Mouse (Mus musculus): ENCODE results near the gene Prss50. TPM values are rescaled to one million over a fixed set of nuclear protein-coding genes. Genes with fewer than 3 reads are reported as not detected.
A peak's percentile ranks its signal among the peaks of the same experiment; 100 is the strongest.

The Prss50 gene
- polyA plus RNA-seq, 1 experiment = not detected

DNA sequence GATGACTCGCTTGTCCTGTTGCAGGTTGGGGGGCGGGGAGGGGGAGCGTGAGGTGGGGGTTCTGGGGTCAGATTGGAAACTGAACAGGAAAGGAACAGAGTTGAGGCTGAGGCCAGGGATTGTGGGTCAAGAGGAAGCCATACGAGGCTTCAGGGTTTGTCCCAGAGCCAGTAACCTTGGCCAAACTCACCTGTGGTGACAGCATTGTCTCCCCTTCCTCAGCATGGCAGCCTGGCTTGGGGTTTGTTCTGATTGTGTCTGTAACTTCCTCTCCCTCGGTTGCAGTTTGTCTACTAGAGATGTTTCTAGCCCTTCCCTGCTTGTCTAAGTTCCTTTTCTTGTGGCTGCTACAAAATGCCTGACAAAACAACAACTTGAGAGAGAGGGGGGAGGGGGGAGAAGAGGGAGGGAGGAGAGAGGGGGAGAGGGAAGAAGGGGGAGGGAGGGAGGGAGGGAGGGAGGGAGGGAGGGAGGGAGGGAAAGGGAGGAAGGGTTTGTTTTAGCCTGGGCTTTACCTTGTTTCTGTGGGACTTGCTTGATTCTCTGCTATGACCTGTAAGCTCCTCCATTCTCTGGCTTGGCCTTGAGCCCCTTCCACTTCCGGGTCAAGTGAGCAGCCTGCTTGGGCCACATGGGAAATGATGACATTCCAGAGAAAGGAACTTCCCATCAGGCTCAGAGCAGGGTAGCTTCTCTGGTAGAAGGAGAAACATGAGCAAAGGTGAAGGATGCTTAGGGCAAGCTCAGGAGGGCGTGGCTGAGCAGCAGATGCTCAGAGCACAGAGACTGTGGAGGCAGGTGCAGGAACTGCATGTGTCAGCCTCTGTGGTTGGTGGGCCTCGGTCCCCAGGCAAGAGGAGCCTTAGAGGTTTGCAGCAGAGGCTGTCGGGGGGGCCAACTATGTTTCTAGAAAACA, 29.9 kb downstream of the Prss50 start:
- H3K27ac ChIP-seq (replicated peaks; ENCODE audit: low read depth, low read length) = 0 out of 2 replicates have a peak overlapping the region, but pooled peaks have one; percentile 1
- no peak overlapping the region for H3K4me3 ChIP-seq (ENCODE audit: insufficient read depth, low read depth, low read length)
- peaks cover 26% of the 10 kb centered on the region for H3K4me1 ChIP-seq (ENCODE audit: control insufficient read depth, insufficient read depth, insufficient read length, low read length)

DNA sequence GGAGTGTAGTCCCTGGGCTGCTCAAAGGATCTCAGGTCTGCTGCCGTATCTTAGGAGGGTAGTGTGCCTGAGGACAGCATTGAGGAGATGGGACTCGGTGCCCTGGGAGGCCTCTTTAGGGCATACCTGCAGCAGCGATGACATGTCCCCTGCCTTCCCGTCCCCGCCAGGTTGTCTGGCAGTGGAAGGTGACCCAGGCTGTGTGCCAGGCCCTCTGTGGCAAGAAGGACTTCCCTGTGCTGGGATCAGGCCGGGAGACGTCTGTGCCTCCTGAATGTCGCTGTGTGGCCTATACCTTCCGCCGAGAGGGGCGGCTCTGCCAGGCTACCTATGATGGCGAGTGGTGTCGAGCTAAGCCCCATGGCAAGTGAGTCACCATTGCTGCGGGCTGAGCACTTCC, 31.2 kb downstream of the Prss50 start:
- H3K4me1 ChIP-seq (ENCODE audit: control insufficient read depth, insufficient read depth, insufficient read length, low read length) = peaks cover 28% of the 10 kb centered on the region
- no peak overlapping the region for H3K4me3 ChIP-seq (ENCODE audit: insufficient read depth, low read depth, low read length)
- no peak overlapping the region for H3K27ac ChIP-seq (replicated peaks; ENCODE audit: low read depth, low read length)

DNA sequence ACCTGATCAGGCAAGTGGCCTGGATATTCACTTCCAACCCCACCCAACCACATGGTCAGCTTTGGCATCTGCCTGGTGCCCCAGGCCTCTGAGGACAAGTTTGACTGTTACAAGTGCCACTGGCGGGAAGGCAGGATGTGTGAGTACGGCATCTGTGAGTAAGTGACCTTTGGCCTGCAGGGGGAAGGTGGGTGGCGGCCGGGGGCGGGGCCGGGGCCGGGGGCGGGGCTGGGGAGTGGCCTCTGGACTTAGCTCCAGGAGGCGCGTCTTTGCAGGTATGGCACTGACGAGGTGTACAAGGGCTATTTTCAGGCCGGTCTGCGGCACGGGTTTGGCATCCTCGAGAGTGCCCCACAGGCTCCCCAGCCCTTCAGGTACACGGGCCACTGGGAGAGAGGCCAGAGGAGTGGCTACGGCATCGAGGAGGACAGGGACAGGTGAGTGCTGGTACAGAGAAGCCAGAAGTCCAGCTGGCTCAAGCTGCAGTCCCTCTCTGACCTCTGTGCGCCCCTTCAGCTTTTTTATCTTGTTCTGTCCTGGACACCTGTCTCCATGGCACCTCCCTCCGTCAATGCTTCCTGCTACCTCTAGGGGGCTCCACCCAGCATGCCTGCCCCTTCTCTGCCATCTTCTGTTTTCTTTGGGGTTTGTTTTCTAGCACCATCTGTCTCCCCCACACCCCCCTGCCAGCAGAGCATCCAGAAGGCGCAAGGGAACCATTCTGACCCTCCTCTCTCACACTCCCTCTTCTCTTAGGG, 32.4 kb downstream of the Prss50 start:
- Histone ChIP-seq H3K4me3 (ENCODE audit: insufficient read depth, low read depth, low read length) (no peak overlapping the region), H3K4me1 (ENCODE audit: control insufficient read depth, insufficient read depth, insufficient read length, low read length) (peaks cover 28% of the 10 kb centered on the region), H3K27ac (replicated peaks; ENCODE audit: low read depth, low read length) (peak overlapping the region; percentile 27; the same call in 1 of the 2 replicates)

DNA sequence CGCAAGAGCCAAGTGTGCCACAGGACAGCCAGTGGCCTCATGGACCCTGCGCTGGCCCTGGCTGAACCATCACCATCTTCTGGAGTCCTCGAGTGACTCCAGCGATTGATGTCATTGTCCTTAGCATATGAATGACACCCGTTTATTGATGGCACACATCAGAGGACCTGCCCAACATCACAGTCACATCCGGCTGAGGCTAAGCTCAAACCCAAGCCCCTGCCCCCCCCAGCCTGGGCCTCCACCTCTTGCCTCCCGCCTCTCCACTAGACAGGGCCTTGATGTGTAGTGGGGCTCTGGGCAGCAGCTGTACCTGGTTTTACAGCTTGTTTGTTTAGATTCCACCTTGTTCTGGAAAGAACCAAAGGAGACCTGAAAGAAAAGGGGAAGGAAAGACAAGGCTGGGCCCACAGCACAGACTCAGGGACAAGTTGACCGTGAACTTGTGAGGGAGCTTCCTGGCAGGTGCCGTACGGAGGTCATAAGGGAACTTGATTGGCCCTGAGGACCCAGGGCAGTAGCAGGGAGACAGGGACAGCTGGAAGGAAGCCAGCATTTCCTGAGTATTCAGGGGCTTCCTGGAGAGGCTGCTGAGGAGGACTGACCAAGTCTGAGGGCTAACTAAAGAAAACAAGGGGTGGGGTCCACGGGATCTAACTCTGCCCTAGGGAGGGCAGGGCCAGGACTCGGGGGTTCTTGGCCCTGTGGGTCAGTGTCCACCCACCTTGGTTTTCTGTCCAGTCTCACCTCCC, 33.5 kb downstream of the Prss50 start:
- H3K4me3 ChIP-seq (ENCODE audit: insufficient read depth, low read depth, low read length) = no peak overlapping the region
- peak overlapping the region; percentile 41; the same call in 1 of the 2 replicates for H3K27ac ChIP-seq (replicated peaks; ENCODE audit: low read depth, low read length)
- peaks cover 28% of the 10 kb centered on the region for H3K4me1 ChIP-seq (ENCODE audit: control insufficient read depth, insufficient read depth, insufficient read length, low read length)

DNA sequence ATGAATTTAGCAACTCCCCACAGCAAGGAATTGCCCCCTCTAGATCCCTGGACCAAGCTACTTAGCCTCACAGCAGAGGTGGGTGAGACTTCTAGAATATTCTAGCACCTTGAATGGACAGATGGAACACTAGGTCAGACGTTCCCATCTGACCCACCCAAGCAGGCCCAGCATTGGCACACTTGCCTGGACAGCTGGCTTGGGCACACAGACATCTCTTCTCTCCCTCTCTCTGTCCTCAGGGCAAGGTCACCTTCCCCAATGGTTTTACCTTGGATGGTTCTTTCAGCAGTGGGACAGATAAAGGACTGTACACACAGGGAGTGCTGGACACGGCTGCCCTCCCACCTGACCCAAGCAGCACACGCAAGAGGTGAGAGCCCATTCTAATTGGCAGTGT, 34.8 kb downstream of the Prss50 start:
- Histone ChIP-seq H3K27ac (replicated peaks; ENCODE audit: low read depth, low read length) (no peak overlapping the region), H3K4me3 (ENCODE audit: insufficient read depth, low read depth, low read length) (no peak overlapping the region), H3K4me1 (ENCODE audit: control insufficient read depth, insufficient read depth, insufficient read length, low read length) (peaks cover 28% of the 10 kb centered on the region)

DNA sequence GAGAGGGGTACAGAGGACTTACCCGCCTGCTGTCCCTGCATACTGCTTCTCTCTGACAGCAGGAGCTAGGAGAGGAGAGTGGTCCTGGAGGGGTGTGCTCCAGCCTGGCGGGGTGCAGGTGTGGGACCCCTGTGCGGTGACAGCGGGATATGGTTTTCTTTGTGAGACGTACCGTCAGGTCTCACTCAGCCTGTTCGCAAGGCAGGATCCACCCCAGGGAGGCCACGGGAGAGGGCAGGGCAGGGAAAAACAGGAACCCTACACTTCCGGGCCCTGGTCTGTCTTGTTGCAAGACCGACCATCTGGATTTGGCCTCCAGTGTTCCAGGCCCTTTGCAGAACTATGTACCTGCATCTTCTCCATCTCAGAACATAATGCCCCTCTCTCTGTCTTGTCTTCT, 35.7 kb downstream of the Prss50 start:
- peak overlapping the region; percentile 40; the same call in 1 of the 2 replicates for H3K4me3 ChIP-seq (ENCODE audit: insufficient read depth, low read depth, low read length)
- peaks cover 24% of the 10 kb centered on the region for H3K4me1 ChIP-seq (ENCODE audit: control insufficient read depth, insufficient read depth, insufficient read length, low read length)
- peak overlapping the region; percentile 56; the same call in 1 of the 2 replicates for H3K27ac ChIP-seq (replicated peaks; ENCODE audit: low read depth, low read length)

DNA sequence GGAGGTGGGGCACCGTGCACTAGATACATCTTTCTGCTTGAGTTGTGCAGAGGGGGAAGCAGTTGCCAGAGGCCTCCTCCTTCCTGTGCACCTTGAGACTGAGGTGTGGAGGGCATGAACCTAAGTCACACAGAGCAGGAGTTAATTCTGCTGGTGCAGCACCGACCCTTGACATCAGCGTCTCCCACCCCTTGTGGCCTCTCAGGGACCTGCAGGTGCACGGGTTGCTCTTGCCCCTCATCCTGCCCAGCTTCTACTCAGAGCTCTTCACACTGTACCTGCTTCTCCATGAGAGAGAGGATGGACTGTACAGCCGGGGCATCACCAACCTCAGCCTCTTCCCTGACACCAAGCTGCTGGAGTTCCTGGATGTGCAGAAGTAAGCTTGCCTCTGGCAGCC, 37.7 kb downstream of the Prss50 start:
- H3K4me1 ChIP-seq (ENCODE audit: control insufficient read depth, insufficient read depth, insufficient read length, low read length) = peaks cover 17% of the 10 kb centered on the region
- H3K27ac ChIP-seq (replicated peaks; ENCODE audit: low read depth, low read length) = no peak overlapping the region
- no peak overlapping the region for H3K4me3 ChIP-seq (ENCODE audit: insufficient read depth, low read depth, low read length)

DNA sequence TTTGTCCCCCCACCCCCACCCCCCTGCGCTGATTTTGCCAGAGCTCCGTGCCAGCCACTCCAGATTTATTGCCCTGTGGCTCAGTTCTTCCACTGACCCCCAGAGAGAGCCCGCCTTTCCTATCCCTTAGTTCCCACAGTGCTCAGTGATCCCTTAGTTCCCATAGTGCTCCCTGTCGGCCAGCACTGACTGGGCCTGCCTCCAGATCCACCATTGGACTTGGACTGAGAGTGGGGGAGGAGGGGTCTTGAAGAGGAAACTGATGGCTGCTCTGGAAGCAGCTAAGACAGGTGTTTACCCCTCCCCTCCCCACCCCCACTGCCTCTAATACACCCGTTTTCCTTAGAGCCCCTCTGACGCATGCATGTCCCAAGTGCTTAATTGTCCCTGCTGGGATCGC, 38.2 kb downstream of the Prss50 start:
- Histone ChIP-seq H3K27ac (replicated peaks; ENCODE audit: low read depth, low read length) (no peak overlapping the region), H3K4me1 (ENCODE audit: control insufficient read depth, insufficient read depth, insufficient read length, low read length) (peaks cover 12% of the 10 kb centered on the region), H3K4me3 (ENCODE audit: insufficient read depth, low read depth, low read length) (no peak overlapping the region)

DNA sequence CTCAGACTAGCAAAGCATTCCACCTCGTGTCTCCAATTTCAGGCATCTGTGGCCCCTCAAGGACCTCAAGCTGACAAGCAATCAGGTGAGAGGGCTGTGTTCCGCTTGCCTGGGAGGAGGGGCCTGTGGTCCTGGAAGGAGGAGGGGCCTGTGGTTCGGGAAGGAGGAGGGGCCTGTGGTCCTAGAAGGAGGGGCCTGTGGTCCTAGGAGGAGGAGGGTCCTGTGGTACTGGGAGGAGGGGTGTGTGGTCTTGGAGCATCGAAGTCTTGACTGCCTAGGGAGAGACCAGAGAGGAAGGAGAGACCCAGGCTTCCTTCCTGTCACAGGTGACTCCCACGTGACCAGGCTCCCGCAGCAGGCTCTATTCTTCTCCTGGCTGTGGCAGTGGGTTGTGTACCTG, 38.8 kb downstream of the Prss50 start:
- no peak overlapping the region for H3K4me3 ChIP-seq (ENCODE audit: insufficient read depth, low read depth, low read length)
- peaks cover 7% of the 10 kb centered on the region for H3K4me1 ChIP-seq (ENCODE audit: control insufficient read depth, insufficient read depth, insufficient read length, low read length)
- no peak overlapping the region for H3K27ac ChIP-seq (replicated peaks; ENCODE audit: low read depth, low read length)

DNA sequence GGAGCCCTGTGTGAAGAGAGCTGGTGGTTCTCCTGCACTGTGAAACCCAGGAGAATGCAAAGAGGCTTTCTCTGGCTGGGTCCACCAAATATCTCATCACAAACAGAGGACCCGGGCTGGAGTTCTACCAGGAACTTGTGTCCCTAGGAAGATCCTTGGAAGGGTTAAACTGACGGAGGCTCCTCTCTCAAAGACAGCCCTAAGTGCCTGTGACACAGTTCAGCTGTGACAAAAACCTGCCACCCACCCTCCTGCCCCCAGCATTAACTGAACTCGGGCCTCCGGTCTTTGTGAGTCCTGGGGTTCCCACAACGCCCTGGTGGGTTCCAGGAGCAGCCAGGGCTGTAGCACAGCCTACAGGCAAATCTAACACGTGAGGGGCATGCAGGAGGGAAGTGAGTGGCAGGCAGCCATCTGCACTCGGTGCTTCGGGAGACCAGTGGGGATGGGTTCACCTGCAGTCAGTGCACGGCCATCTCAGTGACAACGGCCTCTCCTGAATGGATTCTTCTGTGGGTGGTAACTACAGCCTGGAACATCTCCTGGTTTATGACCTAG, 41.8 kb downstream of the Prss50 start:
- H3K27ac ChIP-seq (replicated peaks; ENCODE audit: low read depth, low read length) = no peak overlapping the region
- H3K4me1 ChIP-seq (ENCODE audit: control insufficient read depth, insufficient read depth, insufficient read length, low read length) = no peaks in the 10 kb centered on the region
- no peak overlapping the region for H3K4me3 ChIP-seq (ENCODE audit: insufficient read depth, low read depth, low read length)

DNA sequence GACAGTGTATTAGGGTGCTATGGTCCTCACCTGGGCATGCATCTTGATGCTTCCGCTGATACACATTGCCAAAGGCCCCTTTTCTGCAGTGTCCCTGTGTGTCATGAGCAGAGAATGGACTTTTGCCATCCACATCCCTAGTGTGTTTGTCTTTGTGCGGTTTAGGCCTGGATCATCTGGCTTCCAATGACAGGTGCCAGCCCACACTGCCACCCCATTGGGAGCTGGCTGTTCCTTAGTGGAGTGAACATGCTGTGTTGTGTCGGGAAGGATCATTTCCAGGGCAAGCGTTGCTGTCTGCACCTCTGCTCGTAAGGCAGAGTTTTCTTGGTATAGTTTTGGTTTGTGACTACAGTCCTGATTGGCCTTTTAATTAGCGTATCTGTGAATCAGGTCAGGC, 43.4 kb downstream of the Prss50 start:
- no peaks in the 10 kb centered on the region for H3K4me1 ChIP-seq (ENCODE audit: control insufficient read depth, insufficient read depth, insufficient read length, low read length)
- H3K27ac ChIP-seq (replicated peaks; ENCODE audit: low read depth, low read length) = no peak overlapping the region

DNA sequence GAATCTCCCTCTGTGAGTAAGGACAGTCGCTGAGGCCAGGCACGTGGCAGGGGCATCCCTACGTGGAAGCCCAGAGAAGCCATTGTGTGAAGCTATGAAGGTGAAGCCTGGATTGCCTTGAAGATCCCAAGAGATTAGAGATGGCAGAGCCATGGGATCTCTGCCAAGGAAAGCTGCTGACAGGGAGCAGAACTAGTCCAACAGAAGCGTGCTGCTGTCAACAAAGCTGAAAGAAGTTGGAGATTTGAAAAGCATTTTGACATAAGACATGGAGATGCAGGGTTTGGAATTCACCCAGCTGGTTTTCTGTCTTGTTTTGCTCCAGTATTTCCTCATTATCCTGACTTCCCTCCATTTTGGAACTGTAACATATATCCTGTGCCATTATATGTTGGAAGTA, 44.5 kb downstream of the Prss50 start:
- H3K4me1 ChIP-seq (ENCODE audit: control insufficient read depth, insufficient read depth, insufficient read length, low read length) = no peaks in the 10 kb centered on the region
- no peak overlapping the region for H3K27ac ChIP-seq (replicated peaks; ENCODE audit: low read depth, low read length)
- H3K4me3 ChIP-seq (ENCODE audit: insufficient read depth, low read depth, low read length) = no peak overlapping the region

More for the DNA sequence above, 43.4 kb downstream of the Prss50 start:
- H3K4me3 ChIP-seq (ENCODE audit: insufficient read depth, low read depth, low read length) = no peak overlapping the region

DNA sequence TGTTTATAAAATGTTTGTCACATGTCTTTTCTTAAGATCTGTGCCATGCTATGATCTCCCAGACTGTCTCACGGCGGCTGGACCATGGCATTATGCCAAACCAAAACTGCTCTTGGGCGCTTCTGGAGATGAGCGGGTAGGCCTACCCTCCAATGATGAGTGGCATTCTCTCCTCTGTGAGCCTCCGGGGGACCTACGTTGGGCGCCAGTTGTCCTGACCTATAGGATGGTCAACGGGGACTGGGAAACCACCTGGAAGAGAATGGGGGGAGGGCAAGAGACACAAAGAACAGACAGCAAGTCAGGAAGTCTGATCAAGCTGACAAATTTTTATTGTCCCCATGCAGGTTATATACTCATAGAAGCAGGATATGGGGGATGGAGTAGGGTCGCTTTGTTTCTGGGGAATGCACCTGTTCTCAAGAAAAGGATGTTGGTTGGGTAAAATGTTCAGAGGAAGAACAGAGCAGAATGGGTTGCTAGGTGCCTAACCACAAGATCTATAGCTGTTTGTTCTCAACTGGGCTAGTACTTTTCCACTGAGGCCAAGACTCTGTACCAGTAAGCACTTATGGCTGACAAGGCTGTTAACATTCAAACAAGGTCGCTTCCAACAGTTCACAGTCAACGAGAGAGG, 49.6 kb downstream of the Prss50 start:
- no peaks in the 10 kb centered on the region; the same call in 1 of the 2 replicates for H3K4me1 ChIP-seq (ENCODE audit: control insufficient read depth, insufficient read depth, insufficient read length, low read length)
- H3K4me3 ChIP-seq (ENCODE audit: insufficient read depth, low read depth, low read length) = no peak overlapping the region
- no peak overlapping the region for H3K27ac ChIP-seq (replicated peaks; ENCODE audit: low read depth, low read length)

DNA sequence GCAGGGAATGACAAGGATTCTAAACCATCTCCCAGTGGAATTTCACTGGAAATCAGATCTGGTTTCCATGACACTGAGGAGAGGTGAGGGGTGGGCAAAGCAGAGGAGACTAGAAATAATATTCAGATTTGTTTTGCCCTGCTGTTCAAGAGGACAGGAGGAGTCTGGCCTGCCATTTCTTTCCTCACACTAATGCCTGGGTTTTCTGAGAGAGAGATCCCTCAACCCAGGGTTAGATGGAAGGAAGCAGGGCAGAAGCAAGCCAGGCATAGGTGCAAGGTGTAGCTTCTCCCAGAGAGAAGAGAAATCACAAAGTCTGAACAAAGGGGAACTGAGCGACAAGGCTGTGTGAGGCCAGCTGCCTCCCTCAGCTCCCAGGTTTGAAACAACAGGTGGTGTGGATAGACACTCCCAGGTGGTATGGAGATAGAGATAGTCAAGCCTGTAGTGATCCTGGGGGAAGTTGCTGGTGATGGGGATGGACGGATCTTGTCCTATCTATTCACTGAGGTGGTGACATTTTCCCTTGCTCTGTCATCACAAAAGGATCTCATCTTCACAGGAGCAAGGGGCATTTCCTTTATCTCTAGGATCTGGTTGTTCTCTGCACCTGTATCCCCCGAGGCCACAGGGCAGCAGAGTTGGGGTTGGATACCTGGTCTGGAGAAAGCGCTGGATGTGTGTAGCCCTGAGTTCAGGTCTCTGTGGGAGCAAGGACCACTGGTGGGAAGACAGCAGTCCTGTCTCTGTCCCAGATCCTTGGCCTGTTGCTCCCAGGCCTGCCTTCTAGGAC, 50.3 kb downstream of the Prss50 start:
- no peaks in the 10 kb centered on the region; the same call in 1 of the 2 replicates for H3K4me1 ChIP-seq (ENCODE audit: control insufficient read depth, insufficient read depth, insufficient read length, low read length)
- H3K4me3 ChIP-seq (ENCODE audit: insufficient read depth, low read depth, low read length) = no peak overlapping the region
- no peak overlapping the region for H3K27ac ChIP-seq (replicated peaks; ENCODE audit: low read depth, low read length)

All from brown adipose tissue, adult 24 weeks (tissue).